Mouse (Mus musculus): ENCODE results near the gene Acvrl1.

Gene Acvrl1

GRCm38 (mm10) chr15:101142672-101143071 lies 14.3 kb downstream of the Acvrl1 start:
- no peak for DNase-seq

DNA sequence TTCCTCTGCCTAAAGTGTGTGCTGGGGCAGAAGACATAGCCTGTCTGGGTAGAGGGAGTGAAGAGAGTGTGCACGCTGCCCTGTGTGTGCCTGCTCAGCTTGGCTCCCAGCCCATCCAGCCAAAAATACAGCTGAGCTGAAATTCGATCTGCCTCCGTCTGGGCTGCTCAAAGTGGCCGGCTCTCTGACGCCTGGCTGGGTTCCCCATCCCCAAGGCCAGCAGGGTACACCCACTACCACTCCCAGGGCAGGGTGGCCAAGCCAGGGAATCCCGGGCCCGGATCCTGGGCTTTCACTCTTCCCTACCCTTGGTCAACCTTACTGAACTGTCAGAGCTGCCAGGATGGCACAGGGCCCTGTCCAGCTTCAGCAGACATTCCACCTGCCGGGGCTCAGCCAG lies 15.2 kb downstream of the Acvrl1 start:
- DNase-seq, result no peak

GRCm38 (mm10) chr15:101144176-101144575 lies 15.9 kb downstream of the Acvrl1 start:
- DNase-seq, result no peak

DNA sequence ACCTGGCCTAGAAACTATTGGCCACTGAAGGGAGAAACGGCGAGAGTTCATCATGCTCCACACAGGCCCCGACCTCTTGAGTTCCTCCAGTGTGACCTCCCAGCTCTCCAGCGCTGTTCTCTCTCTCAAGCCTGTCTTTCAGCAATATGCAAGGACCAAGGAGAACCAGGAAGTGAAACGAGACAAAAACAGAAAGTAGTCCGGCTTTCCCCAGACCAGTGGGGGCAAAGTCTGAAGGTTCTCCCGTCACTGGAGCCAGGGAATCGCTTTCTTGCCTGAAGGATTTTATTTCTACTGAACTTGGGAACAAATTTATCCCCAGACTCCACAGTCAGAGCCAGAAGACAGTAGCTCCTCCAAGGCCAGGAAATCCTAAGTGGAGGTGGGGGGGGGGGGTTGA lies 16.5 kb downstream of the Acvrl1 start:
- no peak for DNase-seq

DNA sequence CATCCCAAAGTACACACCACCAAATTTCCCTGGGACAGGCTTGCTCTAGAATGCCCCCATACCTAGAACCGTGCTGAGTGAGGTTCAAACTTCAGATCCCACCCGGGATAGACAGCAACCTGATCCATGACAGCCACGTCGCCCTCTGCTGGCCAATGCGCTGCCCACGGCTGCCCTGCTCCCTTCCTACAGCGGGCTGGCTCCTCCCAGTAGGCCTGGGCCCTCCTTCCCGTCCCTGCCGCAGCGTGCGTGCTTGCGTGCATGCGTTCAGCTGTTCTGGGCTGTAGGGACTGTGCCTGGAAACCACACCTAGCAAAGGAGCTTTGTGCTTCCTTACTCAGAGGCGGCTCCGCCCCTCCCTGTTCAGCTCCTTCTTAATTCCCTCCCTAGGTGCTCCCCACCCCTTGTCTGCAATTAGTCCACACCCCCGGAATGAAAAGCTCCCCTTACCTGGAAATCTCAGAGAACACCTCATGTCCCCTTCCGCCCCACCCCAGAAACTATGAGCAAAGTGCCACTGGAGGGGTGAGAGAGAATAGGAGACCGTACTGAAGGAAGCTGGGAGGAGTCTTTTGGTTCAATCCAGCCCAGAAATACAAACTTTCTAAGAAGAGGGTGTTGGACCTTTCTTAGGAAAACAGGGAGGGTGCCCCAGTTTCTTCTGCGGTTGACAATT lies 17.2 kb downstream of the Acvrl1 start:
- DNase-seq, result peak; percentile 95

DNA sequence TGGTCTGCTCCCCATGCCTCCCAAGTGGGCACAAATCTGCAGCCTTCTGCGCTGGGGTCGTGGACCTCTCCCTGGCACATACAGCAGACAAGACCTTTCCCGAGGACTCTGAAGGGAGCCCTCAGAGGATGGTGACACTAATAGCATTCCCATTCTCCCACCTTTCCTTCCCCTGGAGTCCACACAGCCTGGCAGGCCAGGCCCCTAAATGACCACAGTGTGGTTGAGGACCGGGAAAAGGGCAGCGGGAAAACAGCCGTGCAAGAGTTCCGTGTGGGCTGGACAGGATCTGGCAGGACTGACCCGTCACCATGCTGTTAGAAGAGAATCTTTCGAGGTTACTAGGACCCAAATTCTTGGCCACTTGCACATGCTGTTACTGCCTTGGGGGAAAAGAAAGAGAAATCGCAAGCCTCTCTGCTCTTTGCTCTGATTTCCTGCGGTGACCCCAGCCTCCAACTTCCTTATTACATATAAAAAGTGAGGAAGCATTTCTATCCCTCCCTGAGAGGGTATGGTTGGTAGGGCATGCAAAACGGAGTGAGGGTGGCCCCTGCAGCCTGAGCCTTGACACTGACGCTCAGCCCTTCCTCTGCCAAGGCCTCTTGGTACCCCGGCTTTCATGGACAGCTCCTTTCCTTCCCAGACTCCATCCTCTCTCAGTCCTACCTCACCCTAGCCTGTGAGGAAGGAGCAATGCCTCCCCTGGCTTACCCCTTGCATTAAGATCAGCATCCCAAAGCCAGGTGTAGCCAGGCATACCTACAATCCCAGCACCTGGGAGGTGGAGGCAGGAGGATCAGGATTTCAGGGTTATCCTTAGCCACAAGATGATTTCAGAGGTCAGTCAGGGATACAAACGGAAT lies 18.0 kb downstream of the Acvrl1 start:
- DNase-seq, result no peak

DNA sequence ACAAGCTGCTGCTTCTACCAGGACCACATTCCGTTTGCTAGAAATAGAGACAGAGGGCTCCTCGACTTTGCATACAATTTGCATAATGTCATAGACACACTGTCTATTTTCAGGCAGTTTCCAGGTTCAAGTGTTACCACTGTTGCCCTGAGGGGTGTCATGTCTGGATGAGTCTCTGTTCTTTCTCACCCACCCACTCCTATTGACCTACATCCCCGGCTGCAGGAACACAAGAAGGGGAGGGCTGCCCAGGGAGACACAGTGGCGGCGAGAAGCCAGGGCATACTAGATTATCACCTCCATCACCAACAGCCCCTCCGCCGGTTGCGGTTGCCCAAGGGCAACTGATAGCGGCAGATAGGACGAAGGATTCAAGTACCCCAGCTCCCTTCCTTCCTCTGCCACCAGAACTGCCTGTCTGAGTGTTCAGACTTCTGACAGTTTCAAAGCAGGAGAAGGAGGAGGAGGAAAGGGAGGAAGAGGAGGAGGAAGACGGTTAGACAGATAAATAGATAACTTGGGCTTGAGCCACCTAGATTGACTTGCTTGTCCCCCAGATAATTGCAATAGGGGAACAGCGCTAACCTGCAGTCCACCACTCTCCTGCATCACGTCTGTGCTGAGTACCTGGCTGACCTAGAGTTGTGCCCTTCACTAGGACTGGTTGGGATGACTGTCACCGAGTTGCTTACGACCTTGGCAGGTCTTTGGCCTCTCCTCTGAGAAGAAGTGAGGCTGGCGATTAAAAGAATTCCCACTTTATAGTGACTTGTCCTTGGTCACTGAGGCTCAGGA lies 19.0 kb downstream of the Acvrl1 start:
- no peak for DNase-seq

DNA sequence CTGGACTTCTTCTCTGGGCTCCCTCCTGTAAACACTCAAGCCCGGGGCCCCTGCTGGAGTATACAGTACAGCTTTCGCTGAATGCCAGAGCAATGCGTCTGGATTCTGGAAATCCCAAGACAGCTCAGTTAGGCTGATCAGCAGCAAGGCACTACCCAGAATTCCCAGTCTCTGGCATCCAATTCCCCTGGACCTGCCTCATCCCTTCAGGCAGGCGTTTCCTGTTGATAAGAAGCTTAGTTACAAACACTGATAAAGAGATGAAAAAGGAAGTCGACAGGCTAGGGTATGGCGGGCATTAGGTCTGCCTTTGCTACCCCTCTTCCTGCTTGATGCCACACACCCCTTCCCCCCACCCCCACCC lies 19.6 kb downstream of the Acvrl1 start:
- no peak for DNase-seq

DNA sequence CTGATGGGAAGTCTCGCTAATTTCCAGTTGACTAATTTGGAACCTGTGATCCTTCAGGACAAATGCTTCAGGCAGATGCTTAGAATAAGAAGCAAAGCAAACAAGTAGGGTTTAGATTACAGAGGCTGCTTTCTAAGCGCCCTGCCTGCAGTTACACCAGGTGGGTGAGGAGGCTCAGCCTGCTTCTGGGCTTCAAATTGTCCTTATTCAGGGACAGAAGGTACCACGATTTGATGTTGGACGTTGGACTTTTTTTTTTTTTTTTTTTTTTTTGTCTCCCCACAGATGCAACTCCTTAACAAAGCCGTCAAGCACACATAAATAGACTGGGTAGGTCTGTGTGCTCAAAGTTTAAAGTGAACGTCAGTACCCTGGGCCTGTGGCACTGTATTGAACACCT lies 20.3 kb downstream of the Acvrl1 start:
- no peak for DNase-seq

GRCm38 (mm10) chr15:101151409-101152261 lies 23.3 kb downstream of the Acvrl1 start:
- no peak for DNase-seq

- no peak for DNase-seq
These were observed 26.6 kb downstream of the Acvrl1 start for GRCm38 (mm10) chr15:101154700-101155616.

- no peak for DNase-seq
These were observed 31.8 kb downstream of the Acvrl1 start for GRCm38 (mm10) chr15:101160128-101160527.

GRCm38 (mm10) chr15:101160591-101160990 lies 32.3 kb downstream of the Acvrl1 start:
- no peak for DNase-seq

DNA sequence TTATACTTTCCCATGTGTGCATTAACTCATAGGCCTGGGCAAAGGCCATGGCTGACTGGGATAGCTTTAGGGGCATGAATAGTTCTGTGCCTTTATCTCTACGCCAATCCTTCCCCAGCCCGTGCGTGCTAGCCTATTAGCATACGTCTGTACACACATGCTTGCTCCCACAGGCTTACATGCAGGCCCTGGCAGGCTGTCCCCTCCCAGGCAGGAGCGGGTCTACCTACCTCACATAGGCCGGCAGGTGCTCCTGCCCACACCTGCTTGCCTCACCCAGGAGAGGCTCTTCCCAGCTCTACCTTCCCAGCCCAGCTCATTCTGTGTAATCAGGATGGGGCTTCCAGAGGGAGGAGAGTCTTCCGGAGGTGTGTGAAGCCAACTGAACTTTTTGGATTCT lies 33.2 kb downstream of the Acvrl1 start:
- no peak for DNase-seq

DNA sequence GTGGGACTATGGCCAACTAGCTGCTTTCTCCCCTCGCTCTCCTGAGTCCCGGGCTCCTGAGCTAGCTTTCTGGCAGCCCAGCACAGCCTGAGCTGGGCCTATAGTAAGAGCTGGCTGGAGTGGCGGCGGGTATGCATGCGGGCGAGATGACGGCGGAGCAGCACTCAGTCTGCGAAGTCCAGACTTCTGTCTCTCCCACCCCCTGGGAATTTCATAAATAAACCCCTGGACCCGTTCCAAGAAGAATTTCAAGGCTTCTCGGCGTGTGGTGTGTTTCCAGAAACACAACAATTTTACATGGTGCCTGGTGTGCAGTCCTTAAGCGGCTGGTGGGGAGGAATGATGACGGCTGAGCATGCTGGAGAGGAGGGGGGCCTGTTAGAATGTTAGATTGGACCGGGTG lies 34.7 kb downstream of the Acvrl1 start:
- no peak for DNase-seq

DNA sequence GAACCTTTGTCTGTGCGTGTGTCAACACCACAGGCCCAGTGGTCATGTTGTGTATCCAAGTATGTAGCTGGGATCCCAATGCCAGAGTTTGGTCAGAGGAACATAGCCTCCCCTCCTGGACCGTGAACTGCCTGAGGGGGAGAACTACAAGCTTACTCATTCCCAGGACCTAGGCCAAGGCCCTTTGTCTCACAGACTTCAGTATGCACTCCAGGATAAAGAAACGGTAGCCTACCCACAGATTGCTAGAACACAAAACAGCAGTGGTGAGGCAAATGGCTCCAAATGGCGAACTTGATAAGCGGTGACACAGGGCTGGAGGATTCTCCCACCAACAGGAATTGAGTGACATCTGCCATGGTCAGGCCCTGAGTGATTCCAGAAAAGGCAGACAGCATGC lies 35.5 kb downstream of the Acvrl1 start:
- no peak for DNase-seq

GRCm38 (mm10) chr15:101164291-101164690 lies 36.0 kb downstream of the Acvrl1 start:
- DNase-seq, result no peak

- DNase-seq, result no peak
These were observed 37.5 kb downstream of the Acvrl1 start for GRCm38 (mm10) chr15:101165658-101166437.

DNA sequence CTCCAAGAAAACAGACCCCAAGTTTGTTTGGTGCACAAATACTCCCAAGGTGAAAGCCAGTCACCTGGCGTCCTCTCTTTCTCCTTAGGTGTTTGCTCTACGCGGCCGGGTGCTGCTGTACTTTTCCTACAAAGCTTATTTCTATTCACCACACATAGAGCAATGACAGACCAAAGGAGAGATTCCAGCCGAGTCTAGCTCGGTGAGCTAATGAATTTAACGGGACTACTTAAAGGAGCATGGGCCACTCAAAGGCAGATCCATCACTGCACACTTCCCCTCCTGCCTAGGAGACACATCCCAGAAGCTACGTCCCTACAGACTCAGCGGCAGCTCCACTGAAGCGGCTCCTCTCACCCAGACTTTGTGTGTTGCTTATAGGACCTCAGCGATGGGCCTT lies 39.2 kb downstream of the Acvrl1 start:
- DNase-seq, result no peak

DNA sequence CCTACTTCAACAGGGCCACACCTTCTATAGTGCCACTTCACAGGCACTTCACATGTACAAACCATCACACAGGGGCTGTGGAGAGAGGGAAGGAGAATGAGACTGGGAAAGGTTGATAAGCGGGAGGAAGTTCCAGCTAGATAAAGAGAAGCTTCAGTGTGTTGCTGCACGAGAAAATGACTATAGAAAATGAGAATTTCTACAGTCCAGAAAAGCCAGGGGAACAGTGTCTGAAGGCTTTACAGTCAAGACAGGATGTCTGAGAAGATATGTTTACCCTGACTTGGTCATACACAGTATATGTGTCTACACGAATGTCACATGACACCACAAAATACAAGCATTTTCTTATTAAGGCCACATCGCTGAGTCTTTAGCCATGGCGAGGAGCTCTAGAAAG lies 41.6 kb downstream of the Acvrl1 start:
- no peak for DNase-seq
